Mouse (Mus musculus): ENCODE measurements around the gene Braf. TPM values are rescaled to one million over a fixed set of nuclear protein-coding genes. Genes with fewer than 3 reads are reported as not detected.

Gene Braf
- total RNA-seq, 2 experiments from 2014 or later: 107 to 121 TPM

GRCm38 (mm10) chr6:39611296-39611695, 114.0 kb downstream of the Braf start:
- DNase-seq (ENCODE audit: extremely low spot score in 1 of 2, low spot score in 1 of 2): no peak

DNA sequence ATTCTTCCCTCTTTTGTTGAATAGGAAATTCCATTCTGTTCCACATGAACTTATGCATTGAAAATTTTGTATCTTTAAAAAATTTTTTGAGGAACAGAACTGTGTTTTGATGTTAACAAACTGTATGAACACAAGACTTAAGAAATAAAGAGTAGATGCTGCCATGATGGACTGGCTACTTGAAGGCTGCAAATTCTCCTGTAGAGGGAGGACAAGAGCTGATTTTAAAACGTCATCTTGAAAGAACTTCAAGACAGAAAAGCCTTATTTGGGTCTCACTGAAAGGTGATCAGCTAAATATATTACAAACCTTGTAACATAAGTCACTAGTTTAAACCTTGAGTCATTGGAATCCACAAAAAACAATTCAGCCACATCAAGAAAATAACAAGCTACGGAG, 115.1 kb downstream of the Braf start:
- no peak for DNase-seq (ENCODE audit: extremely low spot score in 1 of 2, low spot score in 1 of 2)

- no peak for DNase-seq (ENCODE audit: extremely low spot score in 1 of 2, low spot score in 1 of 2)
Observed at GRCm38 (mm10) chr6:39607365-39607764, 117.9 kb downstream of the Braf start.

DNA sequence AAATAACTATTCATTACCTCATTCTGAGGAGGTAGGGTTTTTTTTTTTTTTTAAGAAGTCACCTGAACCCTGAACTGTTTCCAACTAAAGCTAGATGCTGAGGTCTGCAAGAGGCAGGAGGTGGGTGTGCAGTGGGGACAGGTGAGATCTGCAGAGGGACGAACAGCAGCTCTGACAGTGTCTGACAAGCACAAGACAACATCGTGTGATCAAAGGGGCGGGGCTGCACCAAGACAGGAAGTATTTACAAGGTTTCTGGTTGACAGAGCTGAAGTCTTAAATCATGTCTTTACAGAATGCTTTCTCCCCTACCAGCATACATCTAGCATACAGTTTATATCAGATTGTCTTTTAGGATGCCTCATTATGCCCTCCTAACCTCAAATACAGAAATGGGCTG, 118.4 kb downstream of the Braf start:
- DNase-seq (ENCODE audit: extremely low spot score in 1 of 2, low spot score in 1 of 2): no peak

GRCm38 (mm10) chr6:39606056-39606455, 119.2 kb downstream of the Braf start:
- no peak for DNase-seq (ENCODE audit: extremely low spot score in 1 of 2, low spot score in 1 of 2)

DNA sequence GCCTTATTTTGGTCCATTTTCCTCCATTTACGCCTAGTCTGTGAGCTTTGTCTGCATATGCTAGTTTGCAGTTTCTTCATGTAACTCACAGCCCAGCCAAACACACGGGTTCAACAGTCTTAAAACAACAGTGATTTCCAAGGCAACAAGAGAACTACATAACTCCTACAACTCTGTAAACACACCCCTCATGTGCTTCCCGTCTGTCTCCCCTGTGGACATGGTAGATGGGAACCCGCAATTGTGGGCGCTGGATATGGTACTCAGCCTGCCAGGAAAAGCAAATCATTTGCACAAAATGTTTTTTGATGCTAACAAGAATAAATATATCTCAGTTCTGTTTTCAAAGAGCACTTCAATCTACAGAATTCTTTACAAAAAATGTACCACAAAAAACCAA, 120.7 kb downstream of the Braf start:
- no peak for DNase-seq (ENCODE audit: extremely low spot score in 1 of 2, low spot score in 1 of 2)

DNA sequence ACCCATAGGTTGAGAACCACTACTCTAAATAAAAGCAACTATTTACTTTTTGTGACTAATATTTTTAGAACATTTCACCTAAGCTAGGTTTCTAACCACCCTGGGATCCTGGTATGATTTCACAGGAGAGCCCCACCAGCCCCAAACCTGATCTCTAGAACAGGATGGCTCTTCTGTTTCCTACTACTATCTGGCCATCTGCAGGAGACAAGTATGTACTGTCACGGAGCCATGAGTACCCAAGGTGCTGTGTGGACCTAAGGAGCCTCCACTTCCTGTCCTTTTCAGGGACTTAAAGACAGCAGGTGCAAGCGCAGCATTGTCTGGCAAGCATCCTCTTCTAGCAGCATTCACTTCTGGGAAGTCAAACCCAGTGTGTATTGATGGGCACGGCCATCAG, 123.4 kb downstream of the Braf start:
- no peak for DNase-seq (ENCODE audit: extremely low spot score in 1 of 2, low spot score in 1 of 2)

DNA sequence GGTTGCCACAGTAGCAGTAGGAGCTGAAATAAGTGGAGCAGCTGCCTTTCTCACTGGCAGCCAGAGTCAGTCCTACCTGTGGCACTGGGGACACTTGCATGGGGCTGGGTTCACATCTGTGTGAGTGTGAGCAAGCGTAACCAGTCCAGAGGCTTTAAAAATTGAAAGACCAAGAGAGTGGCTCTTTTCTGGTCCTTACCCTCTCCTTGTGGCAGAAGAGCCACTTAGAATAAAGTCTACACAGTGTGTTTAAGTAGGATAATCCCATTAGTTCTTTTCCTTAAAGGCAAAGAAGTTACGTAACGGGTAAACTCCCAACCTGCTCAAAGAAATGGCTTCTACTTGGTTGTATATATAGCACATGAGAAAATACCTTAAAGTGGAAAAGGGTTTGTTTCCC, 124.4 kb downstream of the Braf start:
- no peak for DNase-seq (ENCODE audit: extremely low spot score in 1 of 2, low spot score in 1 of 2)

GRCm38 (mm10) chr6:39592401-39593214, 132.7 kb downstream of the Braf start, which contains the start of gene Ndufb2:
Gene Ndufb2 (plus strand): TSS chr6:39592574.
- peak; percentile 92 to 98 for DNase-seq (ENCODE audit: extremely low spot score in 1 of 2, low spot score in 1 of 2)

DNA sequence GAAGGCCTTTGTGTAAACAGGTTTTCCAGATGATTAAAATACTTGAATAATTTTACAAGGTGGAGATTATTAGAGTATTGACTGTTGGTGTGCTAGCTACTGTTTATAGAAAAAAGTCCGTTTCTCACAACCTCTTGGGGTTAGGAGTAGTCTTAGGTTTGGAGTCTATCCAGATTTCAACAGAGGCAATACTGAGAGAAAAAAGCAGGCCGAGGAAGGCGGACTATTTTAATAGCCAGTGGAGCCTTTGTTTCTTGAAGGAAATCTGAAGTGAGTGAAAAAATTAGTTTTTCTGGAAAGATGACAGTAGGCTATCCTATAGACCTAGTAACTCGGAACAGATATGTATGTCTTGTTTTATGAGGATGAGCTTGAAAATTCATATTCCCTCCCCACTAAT, 133.8 kb downstream of the Braf start:
- no peak for DNase-seq (ENCODE audit: extremely low spot score in 1 of 2, low spot score in 1 of 2)

- no peak for DNase-seq (ENCODE audit: extremely low spot score in 1 of 2, low spot score in 1 of 2)
Observed at GRCm38 (mm10) chr6:39585517-39585916, 139.7 kb downstream of the Braf start, which contains the start of gene Gm42420. Gene Gm42420 (plus strand): TSS chr6:39585753.

GRCm38 (mm10) chr6:39581087-39581784, 144.0 kb downstream of the Braf start:
- DNase-seq (ENCODE audit: extremely low spot score in 1 of 2, low spot score in 1 of 2): no peak

- no peak for DNase-seq (ENCODE audit: extremely low spot score in 1 of 2, low spot score in 1 of 2)
Observed at GRCm38 (mm10) chr6:39580558-39580957, 144.7 kb downstream of the Braf start.

GRCm38 (mm10) chr6:39579552-39579951, 145.7 kb downstream of the Braf start:
- no peak for DNase-seq (ENCODE audit: extremely low spot score in 1 of 2, low spot score in 1 of 2)

DNA sequence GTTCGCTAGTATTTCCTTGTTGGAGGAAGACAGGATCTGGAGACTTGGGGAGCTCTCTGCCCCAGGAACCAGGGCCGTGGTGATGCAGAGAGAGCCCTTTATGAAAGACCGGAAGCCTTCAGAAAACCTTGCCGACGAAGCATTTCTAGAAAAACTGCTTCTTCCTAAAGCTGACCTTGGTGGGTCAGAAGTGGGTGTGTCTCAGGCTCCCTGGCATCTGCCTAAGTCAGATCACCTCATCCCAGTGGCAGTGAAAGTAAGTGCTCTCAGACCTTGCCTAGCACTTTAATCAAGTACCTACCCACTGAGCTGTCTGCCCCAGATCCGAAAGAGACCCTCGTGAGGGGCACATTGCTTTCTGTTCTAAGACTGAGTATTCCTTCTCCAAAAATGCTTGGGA, 150.3 kb downstream of the Braf start:
- DNase-seq (ENCODE audit: extremely low spot score in 1 of 2, low spot score in 1 of 2): no peak

- no peak for DNase-seq (ENCODE audit: extremely low spot score in 1 of 2, low spot score in 1 of 2)
Observed at GRCm38 (mm10) chr6:39574555-39574869, 150.8 kb downstream of the Braf start.

DNA sequence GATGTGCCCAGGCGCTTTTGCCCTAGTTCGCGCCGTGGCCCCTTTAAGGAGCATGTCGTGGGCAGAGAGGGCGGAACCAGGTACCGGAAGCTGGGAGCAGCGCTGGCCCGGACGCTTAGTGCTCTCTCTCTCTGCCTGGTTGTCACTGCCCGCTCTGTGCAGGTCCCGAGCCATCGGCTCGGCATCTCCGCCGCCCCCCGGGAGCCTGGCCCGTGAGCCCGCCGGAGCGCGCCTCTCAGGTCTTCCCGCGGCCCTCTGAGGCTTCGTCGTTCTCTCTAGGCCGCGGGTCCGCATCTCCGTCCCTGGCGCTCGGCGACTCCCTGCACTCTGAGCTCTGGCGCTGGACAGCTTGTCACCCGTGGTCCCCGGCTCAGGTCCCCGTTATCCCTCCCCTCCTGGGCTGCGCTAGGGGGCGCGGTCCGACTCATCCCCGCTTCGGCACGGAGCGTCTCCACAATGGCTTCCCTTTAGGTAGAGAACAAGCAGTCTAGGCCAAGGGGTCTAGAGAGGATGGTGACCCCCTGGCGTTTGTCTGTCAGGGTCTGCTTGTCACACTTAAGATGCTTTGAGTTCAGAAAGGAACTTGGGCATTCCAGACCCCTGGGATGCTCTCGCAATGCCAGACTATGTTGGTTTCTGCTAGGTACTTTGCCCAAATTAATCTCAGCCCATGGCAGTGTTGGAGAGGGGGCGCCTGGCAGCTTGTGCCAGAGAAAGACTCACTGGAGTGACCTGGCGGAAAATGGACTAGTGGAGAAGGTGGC, 151.3 kb downstream of the Braf start, which contains the start of gene Adck2:
Gene Adck2 (plus strand): TSS at position 83 of the 764 bp plus-strand sequence.
- DNase-seq (ENCODE audit: extremely low spot score in 1 of 2, low spot score in 1 of 2): peak; percentile 67 to 68

DNA sequence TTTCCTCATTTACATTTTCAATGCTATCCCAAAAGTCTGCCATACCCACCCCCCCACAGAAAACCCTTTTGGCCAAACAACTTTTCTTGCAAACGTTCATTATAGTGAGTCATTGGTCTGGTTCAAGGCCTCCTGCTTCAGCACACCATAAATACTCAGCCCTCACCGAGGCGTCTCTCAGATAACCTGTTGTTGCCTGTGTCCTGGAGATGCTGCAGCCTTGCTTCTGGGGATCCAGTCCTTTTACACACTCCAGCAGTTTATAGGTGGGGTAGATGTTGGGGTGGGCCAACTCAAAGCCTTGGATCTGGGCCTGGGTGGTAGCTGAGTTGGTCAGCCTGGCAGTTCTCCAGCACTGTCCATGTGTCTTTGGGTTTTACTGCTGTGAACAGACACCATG, 154.8 kb downstream of the Braf start:
- DNase-seq (ENCODE audit: extremely low spot score in 1 of 2, low spot score in 1 of 2): no peak

DNA sequence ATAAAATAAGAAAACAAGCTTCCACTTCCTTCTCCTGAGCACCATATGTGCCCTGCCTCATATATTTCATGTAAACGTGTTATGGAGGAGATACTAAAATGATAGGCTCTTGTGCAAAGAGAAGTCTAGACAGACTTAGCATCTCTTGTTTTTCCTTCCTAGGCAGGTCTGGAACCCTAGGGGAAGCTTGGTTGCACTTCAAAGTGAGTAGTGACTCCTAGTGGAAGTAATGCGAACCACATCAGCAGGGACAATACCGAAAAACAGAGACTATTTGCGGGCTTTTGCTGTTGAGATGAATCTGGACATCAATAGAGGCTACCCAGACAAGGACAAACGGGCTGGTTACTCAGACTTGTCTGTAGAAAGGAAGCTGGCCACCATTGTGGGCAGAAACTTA, 157.7 kb downstream of the Braf start:
- DNase-seq (ENCODE audit: extremely low spot score in 1 of 2, low spot score in 1 of 2): no peak

- DNase-seq (ENCODE audit: extremely low spot score in 1 of 2, low spot score in 1 of 2): peak; percentile 64 to 81
Observed at GRCm38 (mm10) chr6:39562166-39563015, 162.9 kb downstream of the Braf start.
